Mouse (Mus musculus) intestine, embryonic 16.5 days (tissue): ENCODE data around the gene Bicc1. TPM values are rescaled to one million over a fixed set of nuclear protein-coding genes. Genes with fewer than 3 reads are reported as not detected.

Experiments used
- ATAC-seq: fragments of 200-750 bp; cut with Nextera tagmentation; 2 replicates; pipeline ENCODE4 v1.8.0; 2017; ENCODE audit warnings: moderate TSS enrichment, moderate library complexity
- H3K27ac ChIP-seq: fragments of 300-500 bp; sonication (generic); 2 replicates; pipeline ENCODE4 v1.5.1; 2014; ENCODE audit warnings: mild to moderate bottlenecking, low read length
- H3K27me3 ChIP-seq: fragments of 300-500 bp; sonication (generic); replicated peaks from 2 replicates; pipeline ENCODE4 v1.6.1; 2014; ENCODE audit warnings: low read length, control low read depth, mixed read lengths; ENCODE audit not compliant: control insufficient read depth, insufficient read depth
- H3K36me3 ChIP-seq: fragments of 300-500 bp; sonication (generic); 2 replicates; pipeline ENCODE4 v1.6.1; 2014; ENCODE audit warnings: low read length, control low read depth; ENCODE audit not compliant: control insufficient read depth, insufficient read depth
- H3K4me1 ChIP-seq: fragments of 300-500 bp; sonication (generic); 2 replicates; pipeline ENCODE4 v1.6.1; 2014; ENCODE audit warnings: low read length, control low read depth, mixed read lengths; ENCODE audit not compliant: control insufficient read depth, insufficient read depth
- H3K4me2 ChIP-seq: fragments of 300-500 bp; sonication (generic); 2 replicates; pipeline ENCODE4 v1.6.1; 2014; ENCODE audit warnings: low read depth, low read length, control low read depth
- H3K4me3 ChIP-seq: fragments of 300-500 bp; sonication (generic); 2 replicates; pipeline ENCODE4 v1.5.1; 2014; ENCODE audit warnings: mild to moderate bottlenecking, low read length
- H3K9ac ChIP-seq: fragments of 300-500 bp; sonication (generic); 2 replicates; pipeline ENCODE4 v1.6.1; 2014; ENCODE audit warnings: low read depth, low read length
- H3K9me3 ChIP-seq: fragments of 300-500 bp; sonication (generic); 2 replicates; pipeline ENCODE4 v1.6.1; 2016; ENCODE audit warnings: low read length, control low read depth; ENCODE audit not compliant: control insufficient read depth
- WGBS: fragments of 180-500 bp; shearing (Covaris S2); extraction: QIAGEN DNeasy Blood & Tissue Kit; methylation state at CpG from one replicate; pipeline ENCODE4 v1.1.7; 2014; 5-methylcytosine and 5-hydroxymethylcytosine counted together
- polyA plus RNA-seq: library from polyadenylated mRNA; unstranded; fragments of >200 nt; fragmentation: Nextera tagmentation; extraction: Ambion mirVana; gene quantifications from 2 replicates; pipeline ENCODE4 v1.2.1, GENCODE M21; 2015

Gene Bicc1
- polyA plus RNA-seq, 1 experiment from 2014 or later = 11.8 TPM

DNA sequence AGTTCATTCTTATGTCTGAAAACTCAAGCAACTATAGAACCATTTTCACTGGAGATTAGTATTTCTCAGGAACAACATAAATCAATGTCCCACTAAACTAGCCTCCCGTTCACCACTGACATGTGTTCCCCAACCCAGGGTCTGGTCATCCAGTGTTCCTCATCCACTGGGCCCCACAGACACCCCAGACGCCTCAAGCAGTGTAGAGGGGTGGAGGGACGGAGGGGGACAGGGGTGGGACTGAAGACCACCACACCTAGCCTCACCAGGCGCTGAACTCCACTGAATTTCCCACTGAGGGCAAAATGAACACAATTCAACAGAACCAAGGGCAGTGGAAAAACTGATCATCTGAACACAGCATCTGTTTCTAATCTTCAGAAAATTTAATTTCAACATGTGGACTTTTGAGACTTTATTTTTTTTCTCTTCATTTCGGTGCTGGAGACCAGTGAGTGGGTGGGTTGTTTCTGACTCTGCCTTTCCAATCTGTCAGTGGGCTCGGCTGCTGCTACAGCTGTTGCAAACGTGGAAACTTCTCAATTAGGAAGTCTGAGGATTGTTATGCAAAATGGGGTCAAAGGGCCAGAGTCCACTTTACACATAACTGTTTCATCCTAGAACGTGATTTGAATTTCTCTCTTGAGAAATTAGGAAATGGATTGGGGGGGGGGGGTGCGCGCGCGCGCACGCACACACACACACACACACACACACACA, 21.2 kb downstream of the Bicc1 start:
- Histone ChIP-seq H3K27me3 (no peaks in the 10 kb centered on the region), H3K36me3 (no peaks in the 10 kb centered on the region), H3K9ac (no peak overlapping the region), H3K4me1 (peaks cover 5% of the 10 kb centered on the region; the same call in 1 of the 2 replicates), H3K4me3 (no peak overlapping the region), H3K27ac (no peak overlapping the region), H3K4me2 (no peak overlapping the region), H3K9me3 (no peaks in the 10 kb centered on the region)
- ATAC-seq = no peak
- WGBS = 79% methylated on average over 14 of the region's 14 CpGs

GRCm38 (mm10) chr10:71137606-71138005, 21.9 kb downstream of the Bicc1 start:
- ATAC-seq = no peak
- Histone ChIP-seq H3K4me1 (peaks cover 5% of the 10 kb centered on the region; the same call in 1 of the 2 replicates), H3K36me3 (no peaks in the 10 kb centered on the region), H3K9me3 (no peaks in the 10 kb centered on the region), H3K9ac (no peak overlapping the region), H3K27me3 (no peaks in the 10 kb centered on the region), H3K27ac (no peak overlapping the region), H3K4me2 (no peak overlapping the region), H3K4me3 (no peak overlapping the region)
- WGBS = 95% methylated on average over 9 of the region's 9 CpGs

DNA sequence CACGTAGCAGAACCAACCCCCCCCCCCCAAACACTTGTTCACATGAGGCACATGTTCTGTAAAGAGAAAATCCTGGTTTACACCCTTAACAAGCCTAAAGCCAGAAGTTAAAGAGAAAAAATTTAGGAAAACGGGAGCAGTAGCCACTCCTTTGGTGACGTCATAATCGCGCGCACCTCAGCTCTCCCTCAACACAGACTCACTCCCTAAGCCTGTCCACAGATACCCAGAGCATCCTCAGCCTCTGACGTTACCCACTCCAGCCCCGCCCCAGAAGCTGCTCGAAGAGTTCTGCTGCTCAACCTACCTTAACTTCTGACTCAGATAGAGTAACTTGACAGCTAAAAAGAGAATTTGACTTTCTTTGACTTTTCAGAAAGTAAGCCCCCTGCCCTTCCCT, 28.2 kb downstream of the Bicc1 start:
- Histone ChIP-seq H3K27me3 (no peaks in the 10 kb centered on the region), H3K4me3 (no peak overlapping the region), H3K4me2 (no peak overlapping the region), H3K9me3 (no peaks in the 10 kb centered on the region), H3K36me3 (no peaks in the 10 kb centered on the region), H3K9ac (no peak overlapping the region), H3K27ac (no peak overlapping the region), H3K4me1 (peaks cover 5% of the 10 kb centered on the region)
- no peak for ATAC-seq
- 71% methylated on average over 9 of the region's 9 CpGs for WGBS

GRCm38 (mm10) chr10:71130261-71130660, 29.2 kb downstream of the Bicc1 start:
- no peaks in the 10 kb centered on the region for H3K36me3 ChIP-seq
- H3K4me3 ChIP-seq = no peak overlapping the region
- WGBS = 57% methylated on average over 9 of the region's 9 CpGs
- no peak; the same call in 1 of the 2 replicates for ATAC-seq
- no peak overlapping the region for H3K4me2 ChIP-seq
- H3K9me3 ChIP-seq = no peaks in the 10 kb centered on the region
- H3K9ac ChIP-seq = no peak overlapping the region
- no peaks in the 10 kb centered on the region; the same call in 1 of the 2 replicates for H3K4me1 ChIP-seq
- H3K27ac ChIP-seq = no peak overlapping the region
- H3K27me3 ChIP-seq = no peaks in the 10 kb centered on the region

DNA sequence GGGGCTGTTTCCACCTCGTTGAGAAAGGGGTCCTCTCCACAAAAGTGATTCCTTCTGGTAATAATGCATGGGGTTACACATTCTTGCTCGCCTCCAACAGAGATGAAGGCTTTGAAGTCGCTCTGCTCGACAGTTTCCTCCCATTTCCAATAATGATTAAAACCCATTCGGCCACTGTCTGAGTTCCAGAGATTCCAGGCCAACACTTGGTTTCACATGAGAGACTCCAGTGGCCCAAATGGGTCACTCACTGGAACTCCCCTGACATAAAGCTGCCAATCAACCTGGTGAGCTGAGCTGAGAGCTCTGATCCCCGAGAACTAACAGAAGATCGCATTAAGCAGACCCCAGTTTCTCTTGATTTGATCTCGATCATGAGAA, 31.6 kb downstream of the Bicc1 start:
- peaks cover 3% of the 10 kb centered on the region; the same call in 1 of the 2 replicates for H3K4me1 ChIP-seq
- H3K4me3 ChIP-seq = no peak overlapping the region
- WGBS = 43% methylated on average over 8 of the region's 8 CpGs
- peak; percentile 17; the same call in 1 of the 2 replicates for ATAC-seq
- no peak overlapping the region for H3K27ac ChIP-seq
- no peak overlapping the region for H3K9ac ChIP-seq
- no peaks in the 10 kb centered on the region for H3K9me3 ChIP-seq
- no peaks in the 10 kb centered on the region for H3K27me3 ChIP-seq
- peak overlapping the region; percentile 21; the same call in 1 of the 2 replicates for H3K4me2 ChIP-seq
- no peaks in the 10 kb centered on the region for H3K36me3 ChIP-seq

DNA sequence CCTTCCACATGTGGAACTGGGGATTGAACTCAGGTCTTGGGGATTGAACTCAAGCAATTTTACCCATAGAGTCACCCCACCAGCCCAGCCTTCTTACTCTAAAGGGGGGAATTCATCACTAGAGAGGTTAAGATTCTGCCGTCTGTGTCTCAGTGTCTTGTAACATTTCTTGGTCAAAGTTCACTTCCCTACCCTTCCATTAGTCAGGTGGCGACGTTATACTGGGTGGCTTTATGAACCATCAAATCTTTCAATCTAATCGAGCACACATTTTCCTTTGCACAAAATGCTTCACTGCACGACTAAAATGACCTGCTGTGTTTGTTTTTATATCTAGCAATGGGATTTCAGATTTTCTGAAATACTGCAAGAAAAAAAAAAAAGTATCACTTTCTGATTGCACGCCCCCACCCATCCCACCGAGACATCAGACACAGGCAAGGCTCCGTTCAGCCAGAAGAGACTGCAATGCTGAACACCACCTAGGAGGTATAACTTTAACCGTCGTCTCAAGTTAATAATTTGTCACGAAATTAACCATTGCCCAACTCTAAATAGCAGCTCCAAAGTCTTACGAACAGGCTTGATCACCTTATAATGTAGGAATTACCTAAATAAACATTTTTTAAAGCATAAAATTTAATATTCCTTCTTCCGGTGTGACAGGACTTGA, 32.1 kb downstream of the Bicc1 start:
- Histone ChIP-seq H3K9ac (no peak overlapping the region), H3K27ac (no peak overlapping the region), H3K4me1 (peaks cover 3% of the 10 kb centered on the region; the same call in 1 of the 2 replicates), H3K36me3 (no peaks in the 10 kb centered on the region), H3K4me3 (no peak overlapping the region; the same call in 1 of the 2 replicates), H3K9me3 (no peaks in the 10 kb centered on the region), H3K4me2 (peak overlapping the region; percentile 21; the same call in 1 of the 2 replicates), H3K27me3 (no peaks in the 10 kb centered on the region)
- WGBS = 56% methylated on average over 13 of the region's 13 CpGs
- peak; percentile 81 for ATAC-seq

DNA sequence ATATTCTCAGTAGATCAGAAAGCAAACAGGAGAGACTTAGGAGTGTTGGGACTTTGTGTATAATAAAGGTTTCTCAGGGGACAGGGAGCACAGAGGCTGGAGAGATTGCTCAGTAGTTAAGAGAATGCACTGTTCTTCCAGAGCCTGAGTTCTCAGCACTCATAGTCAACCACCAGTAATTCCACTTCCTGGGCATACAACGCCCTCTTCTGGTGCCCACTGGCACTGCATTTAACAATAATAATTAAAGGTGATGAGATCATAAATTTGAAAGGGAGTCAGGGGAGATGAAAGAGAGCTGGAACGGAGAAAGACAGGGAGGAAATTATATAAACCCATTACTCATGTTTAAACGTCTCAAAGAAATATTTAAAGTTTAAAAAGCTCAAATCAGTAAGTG, 35.5 kb downstream of the Bicc1 start:
- H3K4me1 ChIP-seq = peaks cover 23% of the 10 kb centered on the region
- no peak for ATAC-seq
- H3K27me3 ChIP-seq = no peaks in the 10 kb centered on the region
- 50% methylated on average over 3 of the region's 3 CpGs for WGBS
- no peak overlapping the region for H3K9ac ChIP-seq
- no peak overlapping the region for H3K4me2 ChIP-seq
- no peaks in the 10 kb centered on the region for H3K36me3 ChIP-seq
- H3K9me3 ChIP-seq = no peaks in the 10 kb centered on the region
- H3K4me3 ChIP-seq = no peak overlapping the region
- H3K27ac ChIP-seq = no peak overlapping the region

DNA sequence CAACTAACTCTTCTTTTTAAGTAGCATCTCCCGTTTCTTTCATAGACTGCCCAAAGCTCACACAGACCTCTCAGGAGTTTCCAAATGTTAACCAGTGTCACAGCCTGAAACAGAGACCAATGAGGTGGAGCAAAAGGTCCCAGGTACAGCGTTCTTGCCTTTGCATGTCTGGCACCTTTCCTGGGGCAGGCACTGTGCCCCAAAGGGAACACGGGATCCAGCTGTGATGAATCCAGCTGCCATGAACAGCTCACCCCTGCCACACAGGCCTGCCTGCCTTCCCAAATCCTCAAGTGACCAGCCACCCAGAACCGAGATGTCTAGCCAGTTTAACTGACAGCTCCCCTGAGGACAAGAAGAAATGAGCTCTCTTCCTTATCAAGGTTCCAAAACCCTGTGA, 36.1 kb downstream of the Bicc1 start:
- no peaks in the 10 kb centered on the region for H3K36me3 ChIP-seq
- ATAC-seq = no peak
- H3K27ac ChIP-seq = no peak overlapping the region
- 56% methylated on average over 4 of the region's 4 CpGs for WGBS
- H3K9me3 ChIP-seq = no peaks in the 10 kb centered on the region
- no peak overlapping the region for H3K4me2 ChIP-seq
- no peak overlapping the region for H3K4me3 ChIP-seq
- H3K27me3 ChIP-seq = no peaks in the 10 kb centered on the region
- peaks cover 24% of the 10 kb centered on the region for H3K4me1 ChIP-seq
- no peak overlapping the region for H3K9ac ChIP-seq

DNA sequence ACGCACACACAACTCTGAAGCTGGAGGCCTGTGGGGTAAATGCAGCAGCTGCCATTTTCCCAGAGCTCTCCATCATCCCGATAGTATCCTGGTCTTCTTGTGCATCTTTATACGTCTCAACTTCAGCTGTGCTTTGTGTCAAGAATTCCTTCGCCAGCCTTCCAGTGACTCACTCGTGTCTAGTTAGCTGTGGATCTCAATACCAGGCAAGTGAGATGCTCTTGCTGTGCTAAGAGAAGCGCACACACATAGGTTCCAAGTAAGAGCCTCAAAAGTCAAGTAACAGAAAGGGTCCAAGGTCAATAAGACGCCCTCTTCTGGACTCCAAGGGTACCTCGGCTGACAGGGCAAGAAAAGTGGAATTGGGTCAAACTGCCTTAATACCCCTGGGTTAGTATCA, 37.0 kb downstream of the Bicc1 start:
- H3K27me3 ChIP-seq = no peaks in the 10 kb centered on the region
- H3K4me1 ChIP-seq = peaks cover 24% of the 10 kb centered on the region
- no peak overlapping the region for H3K4me2 ChIP-seq
- ATAC-seq = no peak
- no peak overlapping the region for H3K4me3 ChIP-seq
- H3K27ac ChIP-seq = no peak overlapping the region
- H3K9me3 ChIP-seq = no peaks in the 10 kb centered on the region
- no peaks in the 10 kb centered on the region for H3K36me3 ChIP-seq
- H3K9ac ChIP-seq = no peak overlapping the region
- 84% methylated on average over 8 of the region's 8 CpGs for WGBS
